Mouse (Mus musculus) C2C12 (cell line): ENCODE results near the gene A630076J17Rik.

Experiments
- CTCF ChIP-seq: IDR thresholded peaks from one replicate; pipeline ENCODE4 v1.5.1; 2011; ENCODE audit not compliant: control insufficient read depth, insufficient read depth, insufficient read length
- MAX ChIP-seq: IDR thresholded peaks from one replicate; pipeline ENCODE4 v1.6.1; 2011; ENCODE audit warnings: mild to moderate bottlenecking, control low read depth
- USF1 ChIP-seq: IDR thresholded peaks from one replicate; pipeline ENCODE4 v1.6.1; 2011; ENCODE audit warnings: low read depth, mild to moderate bottlenecking, control low read depth, moderate library complexity

GRCm38 (mm10) chr3:107266814-107267345, 36.5 kb downstream of the A630076J17Rik start:
- TF ChIP-seq CTCF (no peak), MAX (peak; percentile 20), USF1 (no peak)
